Mouse (Mus musculus): ENCODE data around the gene Spint2. TPM values are rescaled to one million over a fixed set of nuclear protein-coding genes. Genes with fewer than 3 reads are reported as not detected.

Gene Spint2
- total and polyA plus RNA-seq, 3 experiments: 4.1 to 29.1 TPM; not detected in 1

DNA sequence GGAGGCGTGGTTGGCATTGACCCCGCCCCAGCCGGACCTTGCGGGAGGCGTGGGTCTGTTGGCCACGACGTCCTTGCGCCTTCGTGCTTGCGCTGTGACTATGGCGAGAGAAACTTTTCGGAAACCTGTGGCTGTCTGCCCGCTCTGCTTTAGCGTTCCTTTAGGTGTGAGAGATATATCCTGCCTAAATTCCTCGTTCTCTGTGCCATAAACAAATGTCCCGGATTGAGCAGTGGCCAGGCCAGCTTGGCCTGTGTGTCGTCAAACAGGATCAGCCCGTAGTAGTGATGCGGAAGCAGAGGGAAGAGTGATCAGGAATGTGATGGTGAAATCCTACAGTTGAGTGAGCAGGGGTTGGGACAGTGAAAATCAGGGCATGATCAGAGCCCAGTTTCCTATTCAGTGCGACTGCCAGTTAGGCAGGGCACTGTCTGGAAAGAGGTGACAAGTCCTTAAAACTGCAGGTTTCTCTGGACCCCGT is 402 bp upstream of the Spint2 start:
- no peak overlapping the region for H3K9ac ChIP-seq (ENCODE audit: insufficient read depth, low read depth)
- H3K79me2 ChIP-seq (replicated peaks; ENCODE audit: control insufficient read depth, extremely low read depth, insufficient read depth, poor library complexity, severe bottlenecking): no peaks in the 10 kb centered on the region
- peaks cover 0 to 4% of the 10 kb centered on the region in 2 experiments; a peak in 2 of 4 replicates for H3K4me1 ChIP-seq (ENCODE audit: control insufficient read depth in 1 of 2, insufficient read depth in 2 of 2)
- DNase-seq (ENCODE audit: extremely low read depth): no peak
- TF ChIP-seq PAX5 (IDR thresholded peaks at IDR 0.05; ENCODE audit: low read length): no peak
- no peak for TF ChIP-seq MXI1 (IDR thresholded peaks at IDR 0.05; ENCODE audit: low read depth, low read length)
- no peak for TF ChIP-seq RAD21 (IDR thresholded peaks at IDR 0.05; ENCODE audit: low read depth, low read length)
- TF ChIP-seq HCFC1 (IDR thresholded peaks at IDR 0.05; ENCODE audit: low read depth, low read length): no peak
- no peak for TF ChIP-seq ELF1 (IDR thresholded peaks at IDR 0.05; ENCODE audit: low read depth, low read length)
- no peak for TF ChIP-seq KAT2A (IDR thresholded peaks at IDR 0.05; ENCODE audit: insufficient replicate concordance, low read length)
- TF ChIP-seq POLR2A (IDR thresholded peaks at IDR 0.05; ENCODE audit: low read depth, low read length): no peak
- TF ChIP-seq JUND (conservative IDR thresholded peaks at IDR 0.05; ENCODE audit: low read depth, low read length): no peak
- peaks cover 42% of the 10 kb centered on the region for H3K27me3 ChIP-seq (replicated peaks)
- no peak overlapping the region for H3K27ac ChIP-seq (ENCODE audit: insufficient read depth, low read depth)
- in situ Hi-C loops (cut with MboI; ENCODE audit: low pct_ligation_motif_present, low pct_unique_long_range_greater_than_20kb, low sequenced_read_pairs): no loop called here
- peaks cover 3% of the 10 kb centered on the region for H3K9me3 ChIP-seq (replicated peaks; ENCODE audit: low read length)
- dilution Hi-C loops (cut with MboI; ENCODE audit: extremely low pct_ligation_motif_present, extremely low pct_unique_long_range_greater_than_20kb, low sequenced_read_pairs): no loop called here
- H3K4me3 ChIP-seq (replicated peaks in 1 of 3; ENCODE audit: low read depth in 2 of 3, low read length in 2 of 3, poor library complexity in 1 of 3): peak overlapping the region in 1 of 3 experiments; percentile 65
- peak overlapping the region; percentile 80 for H3K4me2 ChIP-seq (ENCODE audit: insufficient read depth, low read depth, poor library complexity, severe bottlenecking)
- H3K36me3 ChIP-seq (replicated peaks in 1 of 2; ENCODE audit: control insufficient read depth in 1 of 2, insufficient read depth in 1 of 2, low read length in 1 of 2): no peaks in the 10 kb centered on the region

DNA sequence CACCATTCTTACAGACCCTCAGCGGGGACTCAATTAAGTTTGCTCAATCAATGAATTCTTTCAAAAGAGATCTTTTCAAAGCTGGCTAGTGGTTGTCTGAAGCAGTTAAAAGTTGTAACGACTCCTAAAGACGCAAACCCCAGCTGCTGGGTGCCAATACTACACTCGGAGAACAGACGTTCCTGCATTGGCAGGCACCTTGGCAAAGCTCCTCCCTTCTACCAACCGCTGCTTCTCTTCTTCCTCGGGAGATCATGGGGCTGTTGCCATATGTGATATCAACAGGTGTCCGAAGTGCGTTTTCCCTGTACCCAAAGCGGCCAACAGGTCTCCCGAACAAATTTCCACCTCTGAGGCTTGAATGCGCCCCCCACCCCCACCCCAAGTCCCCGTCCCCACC is 911 bp downstream of the Spint2 start:
- dilution Hi-C loops (cut with MboI; ENCODE audit: extremely low pct_ligation_motif_present, extremely low pct_unique_long_range_greater_than_20kb, low sequenced_read_pairs) (no loop called here), in situ Hi-C loops (cut with MboI; ENCODE audit: low pct_ligation_motif_present, low pct_unique_long_range_greater_than_20kb, low sequenced_read_pairs) (no loop called here)
- Histone ChIP-seq H3K27me3 (replicated peaks) (peaks cover 33% of the 10 kb centered on the region), H3K9ac (ENCODE audit: insufficient read depth, low read depth) (peak overlapping the region; percentile 64; the same call in 1 of the 2 replicates), H3K27ac (ENCODE audit: insufficient read depth, low read depth) (no peak overlapping the region), H3K79me2 (replicated peaks; ENCODE audit: control insufficient read depth, extremely low read depth, insufficient read depth, poor library complexity, severe bottlenecking) (no peaks in the 10 kb centered on the region), H3K4me2 (ENCODE audit: insufficient read depth, low read depth, poor library complexity, severe bottlenecking) (peak overlapping the region; percentile 80), H3K4me3 (replicated peaks in 1 of 3; ENCODE audit: low read depth in 2 of 3, low read length in 2 of 3, poor library complexity in 1 of 3) (peak overlapping the region in 2 of 3 experiments; percentile 32 to 65), H3K36me3 (replicated peaks in 1 of 2; ENCODE audit: control insufficient read depth in 1 of 2, insufficient read depth in 1 of 2, low read length in 1 of 2) (no peaks in the 10 kb centered on the region), H3K4me1 (ENCODE audit: control insufficient read depth in 1 of 2, insufficient read depth in 2 of 2) (peaks cover 0 to 4% of the 10 kb centered on the region in 2 experiments; a peak in 2 of 4 replicates), H3K9me3 (replicated peaks; ENCODE audit: low read length) (peaks cover 3% of the 10 kb centered on the region)
- TF ChIP-seq PAX5 (IDR thresholded peaks at IDR 0.05; ENCODE audit: low read length) (no peak), EP300 (IDR thresholded peaks at IDR 0.05; ENCODE audit: low read length) (no peak), TBP (conservative IDR thresholded peaks at IDR 0.05; ENCODE audit: low read depth, low read length) (no peak), MAFK (IDR thresholded peaks at IDR 0.05; ENCODE audit: insufficient replicate concordance, low read length) (no peak), ZC3H11A (IDR thresholded peaks at IDR 0.05; ENCODE audit: low read depth, low read length) (no peak), USF2 (conservative IDR thresholded peaks at IDR 0.05; ENCODE audit: low read depth, low read length) (no peak), MAZ (IDR thresholded peaks at IDR 0.05; ENCODE audit: low read depth, low read length) (no peak), BHLHE40 (IDR thresholded peaks at IDR 0.05; ENCODE audit: low read depth, low read length) (no peak), JUN (IDR thresholded peaks at IDR 0.05; ENCODE audit: insufficient read depth, low read depth, low read length) (no peak), GABPA (IDR thresholded peaks at IDR 0.05; ENCODE audit: insufficient replicate concordance, low read depth, low read length) (no peak), ZNF384 (IDR thresholded peaks at IDR 0.05; ENCODE audit: low read depth, low read length) (no peak), KAT2A (IDR thresholded peaks at IDR 0.05; ENCODE audit: insufficient replicate concordance, low read length) (no peak), POLR2AphosphoS2 (IDR thresholded peaks at IDR 0.05; ENCODE audit: low read depth, low read length) (no peak), ETS1 (conservative IDR thresholded peaks at IDR 0.05; ENCODE audit: low read depth, low read length) (no peak), USF1 (IDR thresholded peaks at IDR 0.05; ENCODE audit: low read depth, low read length) (no peak), SMC3 (IDR thresholded peaks at IDR 0.05; ENCODE audit: low read depth, low read length) (no peak)
- no peak for DNase-seq (ENCODE audit: extremely low read depth)
